Mouse (Mus musculus): Measurements from ENCODE around the gene Cldn14. TPM values are rescaled to one million over a fixed set of nuclear protein-coding genes. Genes with fewer than 3 reads are reported as not detected.

The Cldn14 gene
- polyA plus RNA-seq, 1 experiment from 2014 or later = not detected

DNA sequence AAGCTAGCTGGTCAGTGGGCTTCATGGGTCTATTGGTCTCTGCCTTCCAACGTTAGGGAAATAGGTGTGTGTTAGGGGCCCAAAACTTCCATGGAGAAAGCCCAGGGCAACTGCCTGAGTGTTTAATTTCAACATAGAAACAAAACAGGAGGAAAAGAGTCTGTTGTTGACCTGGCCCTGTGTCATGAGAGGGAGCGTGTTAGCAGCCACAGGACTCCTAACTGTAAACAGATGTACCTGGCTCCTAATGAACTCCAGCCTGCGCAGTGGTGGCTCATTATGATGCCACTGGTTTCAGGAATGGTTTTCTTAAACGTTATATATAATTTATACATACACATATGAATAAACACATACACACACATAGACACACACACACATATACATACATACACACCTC lies 68.7 kb downstream of the Cldn14 start:
- Histone ChIP-seq H3K4me3 (replicated peaks) (no peak overlapping the region), H3K4me2 (replicated peaks) (no peak overlapping the region), H3K9ac (replicated peaks) (no peak overlapping the region), H3K27me3 (peaks cover 45% of the 10 kb centered on the region), H3K9me3 (no peaks in the 10 kb centered on the region), H3K36me3 (no peaks in the 10 kb centered on the region), H3K4me1 (replicated peaks) (peaks cover 5% of the 10 kb centered on the region; the same call in 1 of the 2 replicates), H3K27ac (no peak overlapping the region)
- ATAC-seq = no peak
- WGBS = 82% methylated on average over 4 of the region's 4 CpGs

DNA sequence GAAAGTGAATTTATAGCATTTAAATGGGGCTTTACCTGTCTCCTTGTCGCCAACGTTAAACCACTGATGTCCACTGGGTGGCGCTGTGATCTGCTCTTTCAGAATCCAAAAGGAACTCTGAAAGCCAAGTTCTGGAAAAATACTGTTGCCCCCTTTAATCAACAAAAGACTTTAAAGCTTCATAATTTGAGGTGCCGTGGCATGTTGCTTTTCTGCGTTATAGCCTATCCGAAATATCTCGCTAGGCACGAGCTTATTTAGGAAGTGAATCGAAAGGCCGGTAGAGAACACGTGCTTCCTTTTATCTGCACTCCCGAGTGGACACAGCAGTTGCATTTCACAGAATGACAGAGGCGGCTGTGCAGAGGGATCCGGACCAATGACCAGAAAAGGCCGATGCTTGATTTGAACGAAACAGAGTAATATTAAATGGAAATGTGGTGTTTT lies 70.2 kb downstream of the Cldn14 start:
- no peaks in the 10 kb centered on the region for H3K36me3 ChIP-seq
- 10% methylated on average over 16 of the region's 16 CpGs for WGBS
- H3K27ac ChIP-seq = no peak overlapping the region
- H3K4me3 ChIP-seq (replicated peaks) = peak overlapping the region; percentile 22; the same call in 1 of the 2 replicates
- peaks cover 56% of the 10 kb centered on the region for H3K27me3 ChIP-seq
- H3K4me1 ChIP-seq (replicated peaks) = peaks cover 5% of the 10 kb centered on the region; the same call in 1 of the 2 replicates
- H3K4me2 ChIP-seq (replicated peaks) = peak overlapping the region; percentile 56
- no peaks in the 10 kb centered on the region for H3K9me3 ChIP-seq
- ATAC-seq = no peak
- H3K9ac ChIP-seq (replicated peaks) = no peak overlapping the region

DNA sequence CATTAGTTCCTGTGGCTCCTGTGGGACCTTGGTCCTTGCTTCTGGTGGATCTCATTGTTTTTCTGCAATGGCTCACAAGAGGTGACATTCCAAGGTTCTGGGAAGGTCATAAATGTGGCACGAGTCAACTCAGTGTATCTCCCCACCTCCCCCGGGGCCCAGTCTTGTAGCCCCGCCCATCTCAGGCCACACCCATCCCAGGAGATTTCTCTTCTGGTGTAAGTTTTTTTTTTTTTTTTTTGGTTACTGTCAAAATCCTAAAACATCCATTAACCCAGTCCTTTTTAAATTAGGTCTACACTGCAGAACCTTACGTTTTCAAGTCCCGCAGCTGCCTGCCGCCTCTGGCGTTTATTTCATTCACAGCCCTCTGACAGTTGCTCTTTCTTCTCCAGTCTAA lies 73.6 kb downstream of the Cldn14 start:
- Histone ChIP-seq H3K36me3 (no peaks in the 10 kb centered on the region), H3K9ac (replicated peaks) (no peak overlapping the region), H3K4me2 (replicated peaks) (no peak overlapping the region), H3K27ac (no peak overlapping the region), H3K4me1 (replicated peaks) (peaks cover 5% of the 10 kb centered on the region; the same call in 1 of the 2 replicates), H3K27me3 (peaks cover 48% of the 10 kb centered on the region), H3K4me3 (replicated peaks) (no peak overlapping the region), H3K9me3 (no peaks in the 10 kb centered on the region)
- ATAC-seq = no peak
- 25% methylated on average over 7 of the region's 7 CpGs for WGBS

DNA sequence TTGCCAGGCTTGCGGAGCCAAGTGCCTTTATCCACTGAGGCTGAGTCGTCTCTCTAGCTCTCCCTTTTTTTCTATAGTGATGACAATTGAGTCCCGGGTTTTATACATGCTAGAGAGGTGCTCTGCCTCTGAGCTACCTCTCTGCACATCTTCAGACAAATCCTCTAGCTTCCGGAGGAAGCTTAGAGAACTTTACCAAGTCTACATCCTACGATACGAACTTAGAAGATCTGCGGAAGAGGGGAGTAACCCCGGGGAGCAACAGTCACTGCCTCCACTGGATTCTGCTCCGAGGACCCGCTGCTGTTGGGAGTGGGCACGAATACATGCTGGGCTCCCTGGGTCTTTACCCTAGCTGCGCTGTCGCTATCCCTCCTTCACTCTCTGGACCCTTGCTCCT lies 74.0 kb downstream of the Cldn14 start:
- peaks cover 48% of the 10 kb centered on the region for H3K27me3 ChIP-seq

DNA sequence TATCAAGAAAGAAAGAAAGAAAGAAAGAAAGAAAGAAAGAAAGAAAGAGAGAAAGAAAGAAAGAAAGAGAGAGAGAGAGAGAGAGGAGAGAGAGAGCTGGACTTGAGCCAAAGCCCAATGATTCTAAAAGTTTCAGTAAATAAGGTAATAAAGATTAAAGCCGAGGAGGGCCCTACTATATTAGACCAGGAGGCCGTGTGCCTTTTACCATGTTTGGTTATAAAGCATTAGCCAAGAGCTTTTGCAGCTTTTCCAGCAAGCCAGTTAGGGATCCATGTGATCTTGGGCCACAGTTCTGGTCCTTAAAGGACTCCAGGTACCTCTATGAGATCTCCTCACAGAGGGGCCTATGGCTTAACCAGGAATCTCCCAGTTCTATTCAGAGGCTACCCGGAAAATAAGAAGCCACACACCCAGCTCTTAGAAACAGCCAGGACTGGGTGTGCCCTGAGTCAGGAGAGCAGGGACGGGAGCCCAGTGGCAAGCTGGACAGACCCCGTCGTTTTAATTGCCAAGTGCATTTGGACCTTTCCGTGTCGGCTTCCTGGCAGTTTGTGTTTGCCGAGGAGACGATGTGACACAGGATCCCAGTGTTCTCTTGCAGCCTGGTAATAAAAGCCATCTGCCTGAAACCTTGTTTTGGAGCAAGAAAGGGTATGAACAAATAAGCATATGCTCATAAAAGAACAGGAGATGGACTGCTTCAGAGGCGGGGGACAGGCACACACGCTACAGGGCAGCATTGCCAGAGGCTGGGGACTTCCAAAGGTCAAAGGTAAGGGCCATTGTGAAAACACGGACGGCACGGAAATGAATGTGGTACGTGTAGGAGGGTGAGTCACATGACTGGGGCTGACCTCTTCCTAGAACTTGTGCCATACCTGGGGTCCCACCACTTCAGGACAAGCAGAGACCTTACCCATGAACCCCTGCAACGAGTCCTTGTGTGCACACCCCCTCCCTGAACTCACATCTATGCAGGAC lies 76.2 kb downstream of the Cldn14 start:
- Histone ChIP-seq H3K4me3 (replicated peaks) (no peak overlapping the region), H3K27me3 (peaks cover 36% of the 10 kb centered on the region), H3K9ac (replicated peaks) (no peak overlapping the region), H3K36me3 (no peaks in the 10 kb centered on the region), H3K4me1 (replicated peaks) (no peaks in the 10 kb centered on the region), H3K9me3 (no peaks in the 10 kb centered on the region), H3K4me2 (replicated peaks) (no peak overlapping the region), H3K27ac (no peak overlapping the region)
- no peak for ATAC-seq
- WGBS = 81% methylated on average over 17 of the region's 17 CpGs

More for the DNA sequence above, 74.0 kb downstream of the Cldn14 start:
- WGBS = 14% methylated on average over 13 of the region's 13 CpGs
- no peak overlapping the region for H3K27ac ChIP-seq
- no peak overlapping the region for H3K4me2 ChIP-seq (replicated peaks)
- no peaks in the 10 kb centered on the region for H3K9me3 ChIP-seq
- peaks cover 5% of the 10 kb centered on the region; the same call in 1 of the 2 replicates for H3K4me1 ChIP-seq (replicated peaks)
- no peaks in the 10 kb centered on the region for H3K36me3 ChIP-seq
- no peak for ATAC-seq
- H3K9ac ChIP-seq (replicated peaks) = no peak overlapping the region
- H3K4me3 ChIP-seq (replicated peaks) = no peak overlapping the region

DNA sequence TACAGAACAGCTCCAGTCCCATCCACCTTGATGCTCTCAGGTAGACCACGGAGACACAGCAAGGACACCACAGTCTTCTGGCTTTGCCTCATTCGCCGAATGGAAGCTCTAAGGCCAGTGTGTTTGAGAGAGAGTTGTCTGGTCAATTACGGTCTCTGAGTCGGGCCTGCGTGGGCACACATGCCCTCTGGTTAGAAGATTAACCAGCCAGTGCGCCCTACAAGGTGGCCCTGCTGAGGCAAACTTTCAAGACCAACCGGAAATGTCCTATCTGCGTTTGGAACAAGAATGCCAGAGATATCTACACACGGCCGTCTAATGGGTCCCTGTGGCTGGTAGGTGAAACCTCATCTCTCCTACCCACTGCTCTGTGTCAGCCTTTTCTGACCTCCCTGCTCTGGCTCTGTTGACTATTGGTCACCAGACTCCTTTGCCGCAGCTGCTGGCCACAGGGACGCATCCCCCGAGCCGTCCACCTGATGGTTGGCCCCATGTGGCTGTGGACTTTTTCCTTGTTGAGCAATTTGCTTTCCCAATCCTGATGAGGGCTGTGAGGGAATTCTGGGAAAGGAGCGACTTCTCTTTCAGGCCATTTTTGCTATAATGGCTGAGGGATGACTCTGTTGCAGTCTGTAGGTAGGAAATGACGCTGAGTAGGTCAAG lies 79.1 kb downstream of the Cldn14 start:
- Histone ChIP-seq H3K36me3 (no peaks in the 10 kb centered on the region), H3K9me3 (no peaks in the 10 kb centered on the region), H3K4me3 (replicated peaks) (no peak overlapping the region), H3K27ac (no peak overlapping the region), H3K9ac (replicated peaks) (no peak overlapping the region), H3K27me3 (peaks cover 6% of the 10 kb centered on the region), H3K4me2 (replicated peaks) (no peak overlapping the region), H3K4me1 (replicated peaks) (no peaks in the 10 kb centered on the region)
- ATAC-seq = no peak
- WGBS = 91% methylated on average over 17 of the region's 17 CpGs

DNA sequence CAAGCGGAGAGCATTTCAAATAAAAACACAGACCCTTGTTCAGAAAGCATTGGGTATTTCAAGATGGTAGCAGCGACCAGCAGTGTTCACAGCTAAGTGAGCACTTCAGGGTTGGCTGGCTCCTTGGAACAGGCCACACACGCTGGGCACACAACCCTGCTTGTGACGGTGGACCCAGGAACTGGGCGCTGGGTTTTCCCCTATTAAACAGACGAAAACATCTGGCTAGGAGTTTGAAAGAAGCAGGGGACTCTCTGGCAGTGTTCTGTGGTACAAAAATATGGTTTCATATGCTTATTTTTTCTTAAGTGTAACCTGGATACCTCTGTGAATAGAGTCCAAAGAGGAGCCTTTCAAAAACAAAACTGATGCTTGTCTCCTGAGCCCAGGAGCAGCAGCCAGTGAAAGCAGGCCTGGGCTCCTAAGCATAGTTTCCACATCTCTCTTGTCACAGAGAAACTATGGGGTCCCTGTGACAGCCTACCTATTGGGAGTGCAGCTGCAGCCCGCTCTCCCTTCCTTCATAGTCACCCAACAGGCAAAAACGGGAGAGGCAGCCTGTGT lies 82.9 kb downstream of the Cldn14 start:
- H3K27ac ChIP-seq = no peak overlapping the region
- no peak overlapping the region for H3K9ac ChIP-seq (replicated peaks)
- no peak overlapping the region for H3K4me2 ChIP-seq (replicated peaks)
- ATAC-seq = no peak
- H3K4me1 ChIP-seq (replicated peaks) = no peaks in the 10 kb centered on the region
- no peaks in the 10 kb centered on the region for H3K36me3 ChIP-seq
- H3K4me3 ChIP-seq (replicated peaks) = no peak overlapping the region
- H3K9me3 ChIP-seq = no peaks in the 10 kb centered on the region
- 78% methylated on average over 8 of the region's 8 CpGs for WGBS
- no peaks in the 10 kb centered on the region for H3K27me3 ChIP-seq

DNA sequence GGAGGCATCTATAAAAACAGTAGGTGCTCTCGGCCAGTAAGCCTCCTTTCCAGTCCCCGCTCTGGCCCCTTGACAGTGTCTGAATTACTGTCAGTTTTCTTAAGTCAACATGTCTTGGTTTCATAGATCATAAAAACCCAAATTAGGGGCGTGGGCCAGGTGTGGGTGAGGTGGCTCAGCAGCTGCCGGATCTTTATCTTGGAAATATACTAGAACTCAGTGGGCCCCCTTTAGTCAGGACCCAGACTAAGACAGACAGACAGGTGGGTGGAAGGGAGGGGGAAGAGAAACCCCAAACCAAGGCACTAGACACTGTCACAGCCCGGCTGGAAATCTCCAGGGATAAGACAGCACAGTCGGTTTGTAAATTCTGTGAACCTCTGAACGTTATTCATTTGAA lies 84.8 kb downstream of the Cldn14 start:
- H3K4me1 ChIP-seq (replicated peaks) = peaks cover under 1% of the 10 kb centered on the region; the same call in 1 of the 2 replicates
- H3K9ac ChIP-seq (replicated peaks) = no peak overlapping the region
- H3K27ac ChIP-seq = no peak overlapping the region
- H3K4me3 ChIP-seq (replicated peaks) = no peak overlapping the region
- 82% methylated on average over 7 of the region's 7 CpGs for WGBS
- H3K36me3 ChIP-seq = no peaks in the 10 kb centered on the region
- no peaks in the 10 kb centered on the region for H3K9me3 ChIP-seq
- no peaks in the 10 kb centered on the region for H3K27me3 ChIP-seq
- H3K4me2 ChIP-seq (replicated peaks) = no peak overlapping the region
- ATAC-seq = no peak

DNA sequence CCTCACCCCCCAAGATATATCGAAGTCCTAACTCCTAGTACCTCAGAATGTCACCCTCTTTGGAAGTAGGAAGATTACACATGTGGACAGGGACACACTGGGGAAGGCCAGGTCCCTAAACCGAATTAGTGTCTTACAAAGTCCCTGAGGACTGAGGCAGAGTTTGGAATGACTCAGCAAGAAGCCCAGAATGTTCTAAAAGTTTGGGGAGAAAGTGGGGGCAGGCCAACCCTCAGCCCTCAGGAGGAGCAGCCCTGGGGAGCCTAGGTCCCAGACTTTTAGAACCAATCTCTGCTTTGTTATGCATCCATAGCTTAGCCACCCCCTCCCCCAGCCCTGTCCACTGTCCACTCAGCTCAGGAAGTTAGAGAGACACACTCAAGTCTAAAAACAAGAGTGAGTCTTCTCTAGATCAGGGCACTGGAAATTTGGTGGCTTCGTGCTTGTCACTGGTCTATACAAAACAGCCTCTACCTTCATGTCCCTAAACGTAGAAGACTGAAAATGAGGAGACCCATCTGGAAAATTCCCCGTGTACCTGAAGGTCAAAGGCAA lies 85.7 kb downstream of the Cldn14 start:
- no peak overlapping the region for H3K27ac ChIP-seq
- no peaks in the 10 kb centered on the region for H3K36me3 ChIP-seq
- WGBS = 80% methylated on average over 5 of the region's 5 CpGs
- no peaks in the 10 kb centered on the region for H3K27me3 ChIP-seq
- no peak overlapping the region for H3K9ac ChIP-seq (replicated peaks)
- no peak overlapping the region for H3K4me3 ChIP-seq (replicated peaks)
- no peak for ATAC-seq
- no peak overlapping the region for H3K4me2 ChIP-seq (replicated peaks)
- H3K4me1 ChIP-seq (replicated peaks) = peaks cover 5% of the 10 kb centered on the region
- no peaks in the 10 kb centered on the region for H3K9me3 ChIP-seq

DNA sequence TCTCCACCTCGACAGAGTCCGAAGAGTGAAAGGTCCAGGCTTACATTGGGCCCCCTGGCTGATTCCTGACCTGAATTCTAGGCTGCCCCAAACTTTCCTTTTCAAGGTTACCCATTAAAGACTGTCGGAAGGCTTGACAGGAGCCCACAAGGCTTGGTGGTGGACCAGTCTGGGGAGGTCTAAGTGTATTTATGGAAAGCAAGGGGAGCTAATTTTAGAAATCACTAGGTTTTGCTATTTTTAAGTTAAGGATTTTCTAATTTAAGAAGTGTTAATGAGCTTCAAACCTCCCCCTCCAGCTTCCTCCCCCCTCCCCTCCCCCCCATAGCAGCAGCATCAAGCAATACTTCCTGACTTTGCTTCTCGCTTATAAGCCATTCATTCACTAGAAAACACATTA lies 88.0 kb downstream of the Cldn14 start:
- WGBS = 74% methylated on average over 4 of the region's 4 CpGs
- Histone ChIP-seq H3K9ac (replicated peaks) (no peak overlapping the region), H3K4me1 (replicated peaks) (peaks cover 5% of the 10 kb centered on the region), H3K27me3 (no peaks in the 10 kb centered on the region), H3K36me3 (no peaks in the 10 kb centered on the region), H3K27ac (no peak overlapping the region), H3K9me3 (no peaks in the 10 kb centered on the region), H3K4me3 (replicated peaks) (no peak overlapping the region), H3K4me2 (replicated peaks) (no peak overlapping the region)
- no peak for ATAC-seq

DNA sequence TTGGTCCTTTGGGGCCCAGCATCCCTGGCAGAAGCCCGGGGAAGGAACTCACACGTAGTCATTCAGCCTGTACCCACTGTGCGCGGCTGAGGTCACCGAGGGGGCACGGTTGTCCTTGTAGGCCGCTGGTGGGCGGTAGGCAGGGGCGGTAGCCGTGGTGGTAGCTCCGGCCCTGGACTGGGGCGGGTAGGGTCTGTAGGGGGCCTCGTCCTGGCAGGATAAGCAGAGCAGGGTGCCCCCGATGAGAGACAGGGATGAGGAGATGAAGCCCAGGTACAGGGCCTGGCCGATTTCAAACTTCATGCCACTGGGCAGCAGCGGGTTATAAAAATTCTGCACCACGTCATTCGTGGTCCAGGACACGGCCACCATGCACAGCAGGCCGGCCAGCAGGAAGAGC lies 89.4 kb downstream of the Cldn14 start:
- no peaks in the 10 kb centered on the region for H3K36me3 ChIP-seq
- no peak overlapping the region for H3K4me3 ChIP-seq (replicated peaks)
- no peak overlapping the region for H3K4me2 ChIP-seq (replicated peaks)
- no peak overlapping the region for H3K27ac ChIP-seq
- H3K4me1 ChIP-seq (replicated peaks) = peaks cover 5% of the 10 kb centered on the region
- no peaks in the 10 kb centered on the region for H3K27me3 ChIP-seq
- ATAC-seq = peak; percentile 41; the same call in 1 of the 2 replicates
- no peak overlapping the region for H3K9ac ChIP-seq (replicated peaks)
- no peaks in the 10 kb centered on the region for H3K9me3 ChIP-seq
- 79% methylated on average over 20 of the region's 20 CpGs for WGBS

DNA sequence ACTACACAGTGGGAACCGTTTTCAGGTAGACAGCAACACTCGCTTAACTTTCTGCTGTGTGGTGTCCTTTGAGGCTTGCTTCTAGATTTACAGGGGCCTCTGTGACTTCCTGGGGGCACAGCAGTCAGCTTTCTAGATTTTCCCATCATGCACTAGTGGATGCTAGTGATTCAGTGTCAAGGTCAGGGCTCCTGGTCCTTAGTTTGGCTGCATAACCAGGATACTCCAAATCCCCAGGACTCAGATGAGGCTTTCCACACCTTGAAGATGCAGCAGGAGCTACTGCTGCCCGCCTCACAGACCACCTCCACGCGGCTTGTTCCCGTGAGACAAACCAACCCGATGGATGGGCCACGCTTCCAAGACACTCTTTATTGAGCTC lies 90.0 kb downstream of the Cldn14 start:
- Histone ChIP-seq H3K9me3 (no peaks in the 10 kb centered on the region), H3K9ac (replicated peaks) (no peak overlapping the region), H3K27me3 (no peaks in the 10 kb centered on the region), H3K4me1 (replicated peaks) (peaks cover 5% of the 10 kb centered on the region), H3K4me3 (replicated peaks) (no peak overlapping the region), H3K27ac (no peak overlapping the region), H3K4me2 (replicated peaks) (peak overlapping the region; percentile 44), H3K36me3 (no peaks in the 10 kb centered on the region)
- WGBS = 60% methylated on average over 8 of the region's 8 CpGs
- 0 out of 2 replicates have a peak, but pooled peaks have one; percentile 21 for ATAC-seq

Measured in midbrain, embryonic 13.5 days (tissue).